Mouse (Mus musculus) layer of hippocampus, postnatal 36 days (tissue): Measurements from ENCODE around the gene Dusp5. TPM values are rescaled to one million over a fixed set of nuclear protein-coding genes. Genes with fewer than 3 reads are reported as not detected.

Source experiments
- DNase-seq, 2 experiments: peaks; one replicate each; pipeline ENCODE4 v3.0.0; 2022
- total RNA-seq, 2 experiments: library from RNA; stranded (reverse); gene quantifications; 2 replicates each; pipeline ENCODE4 v1.2.3; 2021

Gene Dusp5
- total RNA-seq, 2 experiments from 2014 or later = 23.6 to 27.0 TPM

DNA sequence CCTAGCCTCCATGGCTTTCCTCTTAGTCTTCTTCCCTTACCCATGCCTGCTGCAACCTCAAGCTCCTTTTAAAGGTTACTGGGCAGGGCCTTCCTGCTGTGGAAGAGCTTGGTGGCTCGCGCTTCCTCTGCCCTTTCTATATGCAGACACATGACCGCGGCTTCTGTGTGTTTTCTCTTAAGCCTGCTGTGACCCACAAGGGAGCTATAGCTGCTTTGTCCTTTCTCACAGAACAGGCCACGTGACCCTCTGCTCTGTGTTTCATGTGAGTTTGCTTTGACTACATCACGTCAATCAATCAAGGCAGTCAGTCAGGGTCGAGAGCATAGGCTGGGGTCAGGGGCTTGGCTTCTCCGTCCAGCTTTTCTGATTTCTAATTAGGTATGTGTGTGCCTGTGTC, 18.7 kb downstream of the Dusp5 start:
- no peak for DNase-seq

DNA sequence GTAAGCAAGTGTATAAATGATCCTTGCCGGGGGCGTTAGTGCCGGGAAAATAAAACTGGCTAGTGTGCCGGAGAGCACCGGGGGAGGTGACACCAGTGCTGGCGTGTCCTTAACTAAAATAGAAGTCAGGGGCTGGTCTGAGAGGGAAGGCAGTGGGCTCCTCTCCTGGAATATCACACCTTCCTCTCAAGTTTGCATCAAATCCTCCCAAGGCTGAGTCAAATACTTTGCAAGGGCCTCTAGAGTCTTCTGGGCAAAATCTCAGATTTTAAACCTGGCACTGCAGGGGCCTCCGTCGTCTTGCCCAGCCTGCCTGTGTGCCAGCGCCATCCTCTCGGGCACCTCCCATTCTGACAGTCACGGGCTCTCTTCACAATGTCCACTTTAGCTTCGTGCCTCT, 22.1 kb downstream of the Dusp5 start:
- no peak for DNase-seq

DNA sequence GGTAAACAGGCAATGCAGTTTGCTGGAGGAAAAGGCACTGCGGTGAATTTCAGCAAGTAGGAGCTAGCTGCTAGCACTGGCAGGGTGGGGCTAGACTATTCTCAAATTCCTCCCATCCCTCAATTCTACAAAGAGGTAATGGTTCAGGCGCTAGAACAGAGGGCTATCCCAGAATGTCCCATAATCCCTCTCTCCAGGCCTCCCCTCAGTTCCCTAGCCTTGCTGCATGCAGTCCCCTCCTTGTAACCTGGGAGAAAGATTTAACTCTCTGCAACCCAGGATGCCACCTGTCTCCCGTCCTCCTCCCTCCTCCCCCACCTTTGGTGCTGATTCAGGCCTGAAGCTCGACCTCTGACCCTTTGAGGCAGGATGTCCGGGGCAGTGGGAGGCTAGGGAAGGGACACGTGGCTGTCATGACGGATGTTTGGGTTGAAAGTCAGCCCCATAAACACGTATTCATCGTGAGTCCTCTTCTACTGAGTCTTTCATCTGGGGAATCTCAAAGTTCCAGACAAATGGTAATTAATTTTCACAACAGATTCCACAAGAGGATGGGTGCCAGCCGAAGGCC, 23.4 kb downstream of the Dusp5 start:
- DNase-seq = no peak

DNA sequence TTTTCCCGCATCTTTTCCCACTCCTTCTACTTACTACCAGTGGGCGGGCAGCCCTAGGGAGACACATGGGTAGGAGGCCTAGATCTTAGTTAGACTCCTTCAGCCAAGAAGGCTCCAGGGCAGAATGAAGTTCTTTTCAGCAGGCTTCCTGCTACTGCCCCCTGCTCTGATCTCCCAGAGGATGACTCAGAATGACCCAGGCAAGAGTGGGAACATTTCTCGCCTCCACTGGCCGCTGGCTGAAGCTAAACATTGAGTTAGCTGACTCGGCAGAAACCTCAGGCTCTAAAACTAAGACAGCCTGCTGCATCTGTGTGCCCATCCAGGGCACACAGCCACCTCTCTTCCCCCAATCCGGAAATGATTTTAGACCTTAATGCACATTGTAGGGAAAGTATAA, 23.9 kb downstream of the Dusp5 start:
- no peak for DNase-seq

DNA sequence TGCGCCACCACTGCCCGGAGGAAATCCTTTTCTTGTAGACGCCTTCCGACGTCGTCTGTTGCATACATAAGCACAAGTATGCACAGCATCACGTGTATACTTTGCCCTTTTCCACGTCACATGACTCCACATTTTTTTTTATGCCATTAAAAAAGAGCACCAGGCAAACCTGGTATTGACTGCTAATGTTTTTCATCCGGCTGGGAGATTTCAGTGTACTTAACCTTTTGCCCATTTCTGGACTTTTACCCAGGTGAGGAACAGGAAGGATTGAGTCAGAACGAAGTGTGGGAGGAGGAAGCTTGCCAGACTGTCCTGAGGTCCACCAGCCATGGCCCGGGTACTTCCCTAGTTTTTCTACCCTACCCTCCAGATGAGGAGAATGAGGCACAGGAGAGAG, 25.5 kb downstream of the Dusp5 start:
- DNase-seq = no peak

DNA sequence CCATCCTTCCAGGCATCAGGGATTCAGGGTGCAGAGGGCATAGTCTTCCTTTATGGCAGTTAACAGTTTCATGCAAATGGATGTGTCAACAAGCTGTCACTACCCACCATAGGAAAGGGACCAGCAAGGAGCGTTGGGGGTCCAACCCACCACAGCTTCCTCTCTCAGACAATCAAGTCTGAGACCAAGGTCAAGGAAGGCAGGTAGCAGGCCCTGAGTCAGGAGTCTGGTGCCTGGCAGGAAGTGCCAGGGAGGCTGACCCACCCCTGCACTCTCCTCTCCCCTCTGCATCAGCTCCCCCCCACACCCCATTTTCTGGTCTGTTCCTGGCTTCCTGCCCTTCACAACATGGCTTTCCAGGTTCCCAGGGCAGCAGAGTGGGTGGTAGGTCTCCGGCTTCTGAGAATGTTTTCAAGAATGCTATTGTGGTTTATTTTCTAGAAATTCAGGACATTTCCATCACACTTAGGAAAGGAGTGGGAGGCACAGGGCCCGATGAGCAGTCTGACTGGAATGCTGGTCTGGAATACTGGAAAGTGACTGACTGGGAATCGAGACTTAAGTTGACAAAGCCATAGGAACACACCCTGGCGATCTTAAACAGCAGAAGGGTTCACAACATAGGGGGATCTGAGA, 26.2 kb downstream of the Dusp5 start:
- DNase-seq = no peak

DNA sequence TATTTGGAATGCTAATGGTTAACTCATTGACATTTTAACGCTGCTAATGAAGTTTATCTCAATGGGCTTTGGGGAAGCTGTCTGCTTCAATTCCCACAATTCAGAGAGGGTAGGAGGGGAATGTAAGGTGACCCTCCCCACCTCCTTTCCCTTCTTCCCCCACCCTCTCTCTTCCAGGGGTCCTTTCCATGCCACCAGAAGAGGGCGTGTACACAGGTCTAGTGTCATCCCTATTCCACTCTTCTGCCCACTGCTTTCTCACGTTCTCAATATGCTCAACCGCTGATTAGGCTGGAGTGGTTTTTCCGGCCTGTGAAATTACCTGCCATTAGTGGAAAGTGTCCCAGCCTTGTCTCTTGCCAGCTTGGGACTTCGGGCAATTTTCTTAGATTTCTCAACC, 27.9 kb downstream of the Dusp5 start:
- no peak for DNase-seq

DNA sequence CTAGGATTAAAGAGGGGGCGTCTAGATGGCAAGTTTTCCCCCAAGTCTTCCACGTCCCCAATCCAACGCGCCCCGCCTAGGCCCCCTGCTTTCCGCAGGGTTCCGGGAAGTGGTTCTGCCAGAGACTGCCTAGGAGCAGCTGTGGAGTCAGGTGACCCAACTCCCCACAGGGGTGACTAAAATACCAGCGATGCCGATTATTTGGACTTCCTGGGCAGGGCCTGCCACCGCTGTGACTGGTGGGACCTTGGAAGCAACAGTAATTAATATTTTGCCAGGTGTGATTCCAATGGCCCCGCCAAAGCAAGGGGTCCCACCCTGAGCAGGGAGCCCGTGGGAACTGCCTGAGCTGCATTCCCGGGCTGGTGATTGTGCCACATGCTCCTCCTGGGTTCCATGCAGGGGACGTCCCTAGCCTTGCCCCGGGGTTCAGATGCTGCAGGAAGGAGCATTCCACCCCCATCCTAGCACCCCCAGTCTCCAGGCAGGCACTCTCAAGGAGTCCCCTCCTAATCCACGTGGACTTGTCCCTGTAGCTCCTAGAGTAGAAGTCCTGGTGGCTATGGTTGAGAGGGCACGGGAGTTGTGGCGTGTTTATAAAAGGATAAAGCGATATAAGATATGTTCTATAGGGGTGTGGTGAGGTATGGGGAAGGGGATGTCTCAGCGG, 28.5 kb downstream of the Dusp5 start:
- no peak for DNase-seq

DNA sequence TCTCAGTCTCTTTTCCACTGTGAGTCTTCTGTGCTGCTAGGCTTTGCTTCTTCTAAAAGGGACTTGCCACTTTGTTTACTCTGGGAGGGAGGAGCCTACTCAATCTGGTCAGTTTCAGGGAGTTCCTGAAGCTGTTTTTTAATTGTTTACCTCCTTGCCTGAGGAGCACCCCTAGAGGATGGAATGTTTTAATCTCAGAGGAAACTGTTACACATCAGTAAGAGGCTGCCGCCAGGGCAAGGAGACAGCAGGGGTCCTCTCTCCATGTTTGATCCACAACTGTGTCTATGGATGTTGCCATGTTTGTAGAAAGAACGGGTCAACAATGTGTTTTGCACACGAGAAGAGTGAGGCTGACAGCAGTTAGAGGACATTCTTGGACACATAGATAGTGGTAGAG, 31.5 kb downstream of the Dusp5 start:
- no peak for DNase-seq

DNA sequence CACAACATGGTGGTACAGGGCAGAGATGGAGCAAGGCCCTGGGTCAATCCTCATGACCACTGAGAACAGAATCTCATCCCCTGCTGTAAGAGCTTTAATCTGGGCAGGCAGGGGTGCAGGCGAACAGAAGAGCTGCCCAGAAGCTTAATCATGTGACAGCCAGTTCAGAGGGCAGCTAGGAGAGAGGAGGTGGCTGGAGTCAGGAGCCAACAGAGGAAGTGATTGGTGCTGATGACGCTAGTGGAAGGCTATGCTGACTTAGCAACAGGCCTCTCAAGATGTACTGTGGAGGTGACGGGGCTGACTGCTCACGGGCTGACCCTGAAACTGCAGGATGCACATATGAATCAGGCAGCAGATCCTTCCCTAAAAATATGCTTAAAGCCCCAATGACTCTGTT, 35.3 kb downstream of the Dusp5 start:
- no peak for DNase-seq

DNA sequence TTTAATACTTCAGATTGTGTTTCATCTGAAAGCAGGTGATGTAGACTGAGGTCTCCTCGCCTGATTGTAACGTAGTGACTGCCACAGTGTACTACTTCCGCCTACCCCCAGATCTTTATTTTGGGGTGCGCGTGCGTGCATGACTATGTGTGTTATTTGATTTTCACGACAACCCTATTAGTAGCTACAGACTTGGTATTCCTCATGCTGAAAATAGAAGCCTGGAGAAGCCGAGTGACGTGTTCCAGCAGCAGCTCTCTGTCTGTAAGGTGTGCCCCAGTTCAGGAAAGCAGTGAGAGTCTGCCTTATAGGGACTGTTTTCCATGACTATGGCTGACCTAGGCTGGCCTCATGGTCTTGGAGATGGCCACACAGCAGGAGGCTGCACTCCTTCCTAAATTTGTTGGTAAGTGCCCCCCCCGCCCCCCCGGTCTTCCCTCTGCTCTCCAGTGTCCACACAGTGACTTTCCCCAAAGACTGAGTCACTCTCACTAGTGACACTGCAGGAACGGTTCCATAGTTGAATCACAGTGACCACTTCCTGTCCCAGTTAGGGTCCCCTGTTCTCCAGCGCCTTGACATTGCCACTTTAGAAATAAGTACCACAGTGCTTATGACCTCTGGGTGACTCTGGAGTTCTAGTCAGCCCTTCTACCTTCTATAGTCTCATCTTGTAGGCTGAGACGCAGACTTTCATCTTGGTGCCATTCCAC, 36.8 kb downstream of the Dusp5 start:
- DNase-seq = no peak

DNA sequence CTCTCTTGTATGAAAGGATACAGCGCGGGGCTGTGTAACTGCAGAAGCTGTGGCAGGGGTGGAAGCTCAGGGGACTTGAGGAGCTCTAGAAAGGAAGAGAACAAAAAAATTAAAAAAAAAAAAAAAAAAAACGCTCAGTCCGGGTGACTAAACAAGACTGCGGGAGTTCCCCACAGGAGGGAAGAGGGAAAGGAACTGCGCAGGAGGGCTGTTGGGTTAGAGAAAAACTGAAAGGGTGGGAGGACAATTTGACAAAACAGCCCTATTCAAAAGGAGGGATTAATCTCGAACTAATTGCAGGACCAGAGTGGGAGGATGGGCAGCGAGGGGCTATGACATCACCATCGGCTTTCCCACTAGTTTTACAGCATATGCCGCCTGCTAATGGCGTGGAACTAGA, 39.0 kb downstream of the Dusp5 start:
- DNase-seq = no peak

DNA sequence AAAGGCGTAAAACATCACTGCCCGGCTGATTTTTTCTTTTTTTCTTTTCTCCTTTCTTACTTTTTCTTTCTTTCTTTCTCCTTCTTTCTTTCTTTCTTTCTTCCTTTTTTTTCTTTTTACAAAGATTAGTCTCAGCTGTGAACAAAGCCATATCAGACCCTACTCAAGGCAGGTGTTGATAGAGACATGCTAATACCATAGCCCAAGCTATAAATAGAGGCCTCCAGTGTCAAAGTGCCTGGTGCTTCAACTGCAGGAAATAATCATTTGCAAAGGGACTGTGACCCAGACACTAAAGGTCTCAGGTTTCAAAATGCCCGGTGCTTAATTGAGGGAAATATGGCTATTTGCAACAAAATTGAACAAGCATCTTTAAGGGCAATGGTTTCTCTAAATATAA, 39.6 kb downstream of the Dusp5 start:
- DNase-seq = no peak

DNA sequence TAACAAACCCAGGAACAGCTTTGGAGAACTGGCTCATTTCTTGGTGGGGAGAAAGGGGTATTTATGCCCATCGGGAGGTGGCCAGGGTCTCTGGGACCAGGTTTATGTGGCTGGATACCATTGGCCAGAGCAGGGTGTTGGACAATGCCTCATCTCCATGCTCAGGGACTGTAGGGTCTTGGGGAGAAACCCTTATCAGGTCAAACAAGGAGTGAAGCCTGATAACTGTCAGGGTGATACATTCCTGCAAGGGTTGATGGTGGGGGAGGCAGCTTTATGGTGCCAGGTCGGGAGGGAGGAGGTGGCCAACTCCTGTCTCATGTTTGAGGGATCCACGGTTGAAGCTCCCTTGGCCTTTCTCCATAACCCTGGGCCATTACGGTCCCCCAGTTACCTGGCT, 42.1 kb downstream of the Dusp5 start:
- DNase-seq = no peak

DNA sequence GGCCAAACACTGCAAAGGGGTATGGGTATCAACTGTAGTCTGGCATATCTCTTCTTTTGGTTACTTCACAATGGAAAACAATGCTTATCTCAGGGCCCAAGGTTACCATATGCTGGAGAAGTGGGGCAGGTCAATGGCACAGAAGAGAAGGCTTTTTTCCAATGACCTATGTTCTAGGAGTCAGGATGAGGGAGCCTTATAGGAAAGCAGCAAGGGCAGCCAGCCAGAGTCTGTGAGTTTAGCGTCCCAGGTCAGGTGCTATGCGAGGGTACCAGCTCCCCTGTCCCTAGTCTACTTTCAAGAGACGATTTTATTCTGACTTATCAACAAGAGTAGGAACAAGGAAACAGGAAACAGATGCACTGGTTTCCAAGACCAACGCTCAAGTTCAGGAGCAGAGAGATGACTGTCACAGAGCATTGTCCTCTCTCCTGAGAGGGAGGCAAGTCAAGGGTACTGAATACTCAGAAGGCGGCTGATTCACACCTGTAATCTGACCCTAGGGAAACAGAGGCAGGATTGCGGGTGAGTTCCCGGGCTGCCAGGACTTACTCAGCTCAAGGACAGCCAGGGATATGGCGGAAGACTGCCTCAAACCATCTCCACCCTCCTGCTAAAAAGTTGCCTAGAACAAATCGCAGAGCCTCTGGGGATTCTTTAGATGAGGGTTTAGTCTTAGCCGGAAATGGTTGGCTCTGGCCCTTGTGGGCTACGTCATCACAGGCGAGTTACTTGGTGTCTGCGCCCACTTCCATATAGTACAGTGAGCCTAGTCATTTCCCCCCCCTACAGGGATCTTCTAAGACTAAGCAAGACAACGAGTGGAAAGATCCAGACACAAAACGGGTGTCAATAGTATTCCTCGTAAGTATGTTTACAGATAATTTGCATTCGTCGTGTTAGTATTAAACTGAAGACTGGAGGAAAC, 42.9 kb downstream of the Dusp5 start:
- no peak for DNase-seq

DNA sequence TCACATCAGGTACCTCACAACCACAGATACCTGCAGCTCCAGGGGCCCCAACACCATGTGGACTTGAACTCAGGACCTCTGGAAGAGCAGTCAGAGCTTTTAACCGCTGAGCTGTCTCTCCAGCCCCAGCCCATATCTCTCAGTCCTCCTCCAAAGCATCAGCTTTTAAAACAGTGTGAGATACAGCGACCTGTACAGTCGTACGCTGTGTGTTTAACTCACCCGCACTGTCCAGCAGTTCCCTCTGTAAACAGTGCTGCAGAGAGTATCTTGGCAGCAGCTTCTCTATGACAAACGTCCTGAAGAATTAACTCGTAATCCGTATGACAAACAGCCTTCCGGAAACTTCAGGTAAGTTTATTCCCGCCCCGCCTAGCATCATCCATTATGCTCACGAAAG, 43.7 kb downstream of the Dusp5 start:
- DNase-seq = no peak

DNA sequence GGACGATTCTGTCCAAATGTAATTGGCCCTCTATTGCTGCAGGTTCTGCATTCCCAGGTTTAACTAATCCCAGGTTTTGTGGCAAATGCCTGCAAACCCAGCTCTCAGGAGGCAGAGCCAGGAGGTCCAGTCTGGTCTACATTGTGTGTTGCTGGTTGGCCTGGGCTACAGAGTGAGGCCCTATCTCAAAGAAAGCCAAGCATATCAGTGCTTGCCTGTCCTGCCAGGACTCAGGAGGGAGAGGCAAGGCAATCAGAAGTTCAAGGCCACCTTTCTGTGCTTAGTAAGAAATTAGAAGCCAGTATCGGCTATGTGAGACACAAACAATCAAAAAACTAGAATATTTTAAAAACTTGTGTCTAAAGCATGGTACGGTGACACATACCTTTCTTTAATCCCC, 44.2 kb downstream of the Dusp5 start:
- DNase-seq = no peak

DNA sequence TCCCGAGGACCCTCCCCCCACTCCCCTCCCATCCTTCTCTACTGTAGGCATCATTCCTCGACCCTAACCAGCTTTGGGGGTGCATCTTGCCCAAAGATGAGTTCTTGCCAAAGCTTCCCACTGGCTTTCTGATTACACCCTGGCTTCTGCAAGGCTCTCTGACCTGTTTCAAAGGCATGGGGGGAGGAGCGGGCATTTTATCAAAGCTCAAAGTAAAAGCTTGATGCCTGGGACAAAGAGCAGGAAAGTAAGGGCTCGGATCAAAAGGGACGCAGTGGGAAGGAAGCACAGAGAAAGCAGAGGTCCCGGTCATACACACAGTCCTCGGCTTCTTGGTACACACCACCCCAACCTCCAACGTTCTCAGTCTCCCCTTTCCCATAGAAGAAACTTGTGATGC, 45.2 kb downstream of the Dusp5 start:
- DNase-seq = no peak

DNA sequence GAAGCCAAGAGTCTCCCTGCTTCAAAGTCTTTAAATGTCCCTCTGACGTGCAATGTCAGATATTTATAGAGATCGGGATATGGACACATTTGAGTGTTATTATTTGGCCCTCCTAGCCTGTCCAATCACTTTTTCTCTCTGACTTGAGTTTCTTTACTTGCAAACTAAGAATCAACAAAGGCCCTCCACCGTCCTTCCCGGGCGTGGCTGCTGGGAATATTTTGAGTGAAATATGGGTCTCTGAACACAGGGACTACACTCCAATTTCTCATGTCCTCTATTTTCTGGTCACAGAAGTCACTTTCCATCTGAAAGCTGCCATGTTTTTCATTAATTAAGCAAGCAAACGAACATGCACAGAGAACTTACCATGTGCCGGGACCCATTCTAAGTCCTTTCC, 45.6 kb downstream of the Dusp5 start:
- DNase-seq = no peak

DNA sequence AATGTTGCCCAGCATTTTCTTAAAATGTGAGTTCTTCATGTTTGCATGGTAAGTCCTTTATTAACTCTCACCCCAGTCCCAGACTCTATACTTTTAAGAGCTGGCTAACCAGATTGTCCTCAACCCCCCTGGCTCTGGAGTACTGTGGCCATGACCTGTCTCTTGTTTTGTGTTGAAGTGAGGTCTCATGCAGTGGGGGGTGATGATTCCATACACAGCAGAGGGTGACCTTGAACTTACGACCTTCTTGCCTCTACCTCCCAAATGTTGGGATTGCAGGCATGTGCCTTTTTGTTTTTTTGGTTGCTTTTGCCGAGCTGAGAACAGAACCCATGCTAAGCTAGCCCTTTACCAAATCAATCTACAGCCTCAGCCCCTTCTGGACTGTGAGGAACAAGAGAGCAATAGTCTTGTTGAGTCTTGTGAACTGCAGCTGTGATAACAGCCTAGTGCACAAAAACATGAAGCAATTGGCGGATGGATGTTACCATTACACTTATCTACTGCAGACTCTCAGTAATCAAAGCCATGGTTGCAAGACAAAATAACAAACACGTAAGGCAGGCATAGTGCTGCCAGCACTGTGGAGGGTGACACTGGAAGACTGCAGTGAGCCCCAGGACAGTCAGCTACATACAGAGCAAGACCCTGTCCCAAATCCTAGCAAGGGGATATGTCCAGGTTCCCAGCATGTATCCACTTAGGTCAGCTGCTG, 46.5 kb downstream of the Dusp5 start:
- DNase-seq = no peak

DNA sequence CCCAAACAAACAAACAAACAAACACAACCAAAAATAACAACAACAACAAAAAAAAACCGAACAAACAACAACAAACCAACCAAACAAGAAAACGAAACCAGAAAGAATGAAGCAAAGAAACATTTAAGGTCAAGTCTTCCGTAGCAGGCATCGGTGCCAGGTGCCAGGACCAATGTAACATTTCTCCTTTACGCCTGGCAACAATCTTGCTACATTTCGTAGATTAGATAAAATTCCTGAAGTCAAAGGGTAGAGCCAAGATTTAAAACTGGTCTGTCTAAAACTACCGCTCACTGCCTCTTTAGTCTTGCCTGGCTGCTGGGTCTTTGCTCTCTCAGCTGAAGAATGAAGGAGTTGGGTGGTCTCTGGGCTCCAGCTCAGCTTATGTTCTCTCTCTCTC, 47.2 kb downstream of the Dusp5 start:
- no peak for DNase-seq
